Mouse (Mus musculus) bone marrow, adult 2 months (tissue): ENCODE measurements at regions not wholly inside any gene's neighbourhood (a gene's known extent, or its start where the extent isn't known, plus 50 kb on each side); places are given as distances from the start of the nearest gene placed in this dataset.

Experiments used
- H3K27ac ChIP-seq: fragments of 200-500 bp; 2 replicates; pipeline ENCODE4 v1.5.1; 2012; ENCODE audit warnings: low read depth, mild to moderate bottlenecking, control low read depth, inconsistent platforms, low read length; ENCODE audit not compliant: control insufficient read depth, poor library complexity, insufficient read depth
- H3K4me1 ChIP-seq: fragments of 200-500 bp; 2 replicates; pipeline ENCODE4 v1.6.1; 2011; ENCODE audit warnings: low read length; ENCODE audit not compliant: control insufficient read depth, insufficient read depth
- H3K4me3 ChIP-seq: fragments of 200-500 bp; replicated peaks from 2 replicates; pipeline ENCODE3; 2011; ENCODE audit warnings: mild to moderate bottlenecking, low read depth, low read length, control low read depth; ENCODE audit not compliant: control insufficient read depth
- CTCF ChIP-seq: fragments of 200-500 bp; IDR thresholded peaks from 2 replicates; pipeline ENCODE4 v1.5.1; 2011; ENCODE audit warnings: low read length, control low read depth; ENCODE audit not compliant: control insufficient read depth, insufficient read depth
- POLR2A ChIP-seq: fragments of 200-500 bp; IDR thresholded peaks from 2 replicates; pipeline ENCODE4 v1.6.1; 2011; ENCODE audit warnings: low read depth, mild to moderate bottlenecking, control low read depth, low read length, borderline replicate concordance; ENCODE audit not compliant: control insufficient read depth
- WGBS: fragments of 180-500 bp; shearing (Covaris S2); methylation state at CpG from one replicate; pipeline ENCODE4 v1.1.7; 2018; 5-methylcytosine and 5-hydroxymethylcytosine counted together

DNA sequence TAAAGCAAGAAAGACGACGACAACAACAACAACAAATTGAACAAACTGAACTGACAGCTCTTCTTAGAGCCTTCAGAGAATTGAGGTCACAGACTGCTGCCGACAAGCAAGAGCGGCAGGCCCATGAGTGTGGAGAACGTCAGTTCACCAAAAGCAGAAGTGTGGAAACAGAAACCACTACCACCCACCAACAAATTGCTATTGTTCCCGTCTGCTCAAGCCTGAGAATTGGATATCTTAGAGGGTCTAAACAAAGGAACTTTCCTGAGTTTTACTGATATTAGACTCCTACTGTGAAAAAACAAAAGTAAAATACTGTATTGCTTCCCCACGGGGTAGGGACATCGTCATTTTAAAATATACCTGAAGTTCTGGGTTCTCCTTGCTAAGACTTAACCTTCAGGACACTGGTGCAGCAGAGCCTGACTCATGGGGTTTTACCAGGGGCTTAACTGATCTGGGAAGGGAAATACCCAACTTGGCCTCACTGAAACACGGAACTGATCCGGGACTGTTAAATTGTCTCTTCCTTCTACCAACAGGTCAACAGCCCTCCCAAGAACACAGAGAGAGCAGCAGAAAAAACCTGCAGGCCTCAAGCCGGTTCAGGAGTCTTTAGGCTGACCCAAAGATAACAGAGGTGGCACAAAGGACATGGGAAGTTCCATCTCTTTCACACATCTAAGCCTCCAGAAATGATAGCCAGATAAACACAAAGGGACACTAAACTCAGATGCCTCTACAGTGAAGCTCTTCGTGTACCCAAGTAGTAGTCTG is 238.1 kb downstream of the Gm5426 start:
- Histone ChIP-seq H3K4me3 (no peak overlapping the region), H3K4me1 (peaks cover 17% of the 10 kb centered on the region), H3K27ac (peak overlapping the region; percentile 91)
- 9% methylated on average over 12 of the region's 12 CpGs for WGBS
- TF ChIP-seq CTCF (no peak), POLR2A (no peak)

DNA sequence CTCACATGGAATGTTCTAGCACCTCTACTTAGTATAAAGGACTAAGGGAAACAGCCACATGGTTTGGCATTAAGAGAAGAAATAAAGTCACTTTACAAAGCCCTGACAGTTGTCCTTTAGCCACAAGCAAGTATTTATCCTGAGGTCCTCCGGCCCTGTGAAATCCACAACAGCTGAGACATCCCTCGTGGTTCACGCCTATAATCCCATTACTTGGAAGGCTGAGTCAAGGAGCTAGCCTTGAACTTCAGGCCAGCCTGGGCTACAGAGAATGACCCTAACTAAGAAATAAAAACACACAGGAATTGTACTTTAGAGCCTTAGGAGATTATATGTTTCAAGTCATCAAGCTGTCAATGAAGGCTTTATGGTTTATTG is 238.7 kb downstream of the Gm5426 start:
- Histone ChIP-seq H3K27ac (peak overlapping the region; percentile 81), H3K4me1 (peaks cover 16% of the 10 kb centered on the region), H3K4me3 (no peak overlapping the region)
- WGBS = 88% methylated on average over 3 of the region's 3 CpGs
- TF ChIP-seq POLR2A = no peak
- TF ChIP-seq CTCF = no peak

DNA sequence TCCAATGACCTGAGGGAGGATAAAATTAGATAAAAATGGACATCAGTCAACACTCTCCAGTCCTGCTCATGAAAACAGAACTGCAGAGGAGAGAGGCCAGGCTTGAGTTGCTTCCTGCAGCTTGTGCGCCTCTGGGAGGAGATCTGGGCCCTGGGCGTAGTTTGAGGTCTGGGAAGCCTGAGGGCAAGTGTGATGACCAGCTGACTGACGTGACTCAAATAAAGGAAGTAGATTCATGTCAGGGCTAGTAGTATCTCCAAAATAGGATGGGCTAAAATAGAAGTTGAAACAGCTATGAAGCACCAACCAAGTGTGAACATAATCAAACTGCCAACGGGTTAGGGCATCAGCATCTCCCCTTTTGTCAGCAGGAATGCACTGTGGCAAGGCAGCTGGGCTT is 239.3 kb upstream of the Btg1 start:
- Histone ChIP-seq H3K27ac (peak overlapping the region; percentile 47; the same call in 1 of the 2 replicates), H3K4me1 (peaks cover 15% of the 10 kb centered on the region), H3K4me3 (no peak overlapping the region)
- 39% methylated on average over 4 of the region's 4 CpGs for WGBS
- no peak for TF ChIP-seq CTCF
- TF ChIP-seq POLR2A = no peak

DNA sequence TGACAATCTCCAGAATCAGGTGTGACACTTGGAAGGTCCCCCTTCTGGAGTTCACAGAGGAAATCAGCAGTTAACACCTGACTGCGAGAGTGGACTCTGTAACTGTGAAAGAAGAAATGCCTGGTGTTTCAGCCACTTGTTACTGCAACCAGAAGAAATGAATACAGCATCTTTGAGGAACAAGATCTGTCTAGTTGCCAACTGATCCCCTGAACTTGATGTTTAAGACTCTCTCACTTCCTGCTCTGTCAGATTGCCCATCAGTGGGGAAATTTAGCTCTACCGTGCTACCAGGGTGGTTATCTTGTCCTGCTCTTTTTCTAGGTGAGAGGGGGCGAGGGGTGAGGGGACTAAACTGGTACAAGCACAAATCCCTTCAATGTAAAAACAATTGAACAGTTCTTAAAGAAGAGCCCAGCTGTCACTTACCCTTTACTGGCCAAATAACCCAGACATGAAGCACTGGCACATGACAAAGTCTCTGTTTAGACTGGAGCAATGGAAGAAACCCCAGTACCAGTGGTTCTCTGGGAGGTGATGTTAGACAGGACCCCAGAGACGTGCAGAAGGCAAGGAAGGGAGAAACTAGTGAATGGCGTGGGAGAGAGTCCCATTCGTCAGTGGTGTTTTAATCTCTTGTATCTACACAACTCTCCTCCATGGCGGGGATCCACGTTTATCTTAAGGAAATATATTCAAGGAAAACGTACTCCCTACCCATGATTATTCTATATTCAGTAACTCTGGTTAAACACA is 237.6 kb upstream of the Btg1 start:
- WGBS = 53% methylated on average over 9 of the region's 9 CpGs
- no peak overlapping the region for H3K4me3 ChIP-seq
- no peak for TF ChIP-seq POLR2A
- no peak for TF ChIP-seq CTCF
- peaks cover 6% of the 10 kb centered on the region for H3K4me1 ChIP-seq
- no peak overlapping the region; the same call in 1 of the 2 replicates for H3K27ac ChIP-seq

- no peak for TF ChIP-seq POLR2A
- TF ChIP-seq CTCF = no peak
- H3K4me3 ChIP-seq = no peak overlapping the region
- H3K4me1 ChIP-seq = peaks cover 4% of the 10 kb centered on the region
- H3K27ac ChIP-seq = no peak overlapping the region
- 79% methylated on average over 6 of the region's 6 CpGs for WGBS
These were observed 235.1 kb upstream of the Btg1 start for GRCm38 (mm10) chr10:96381664-96382063.

GRCm38 (mm10) chr10:96391748-96392147 is 225.1 kb upstream of the Btg1 start:
- no peak for TF ChIP-seq CTCF
- no peak for TF ChIP-seq POLR2A
- Histone ChIP-seq H3K4me3 (no peak overlapping the region), H3K27ac (no peak overlapping the region), H3K4me1 (no peaks in the 10 kb centered on the region; the same call in 1 of the 2 replicates)
- WGBS = 33% methylated on average over 3 of the region's 3 CpGs

DNA sequence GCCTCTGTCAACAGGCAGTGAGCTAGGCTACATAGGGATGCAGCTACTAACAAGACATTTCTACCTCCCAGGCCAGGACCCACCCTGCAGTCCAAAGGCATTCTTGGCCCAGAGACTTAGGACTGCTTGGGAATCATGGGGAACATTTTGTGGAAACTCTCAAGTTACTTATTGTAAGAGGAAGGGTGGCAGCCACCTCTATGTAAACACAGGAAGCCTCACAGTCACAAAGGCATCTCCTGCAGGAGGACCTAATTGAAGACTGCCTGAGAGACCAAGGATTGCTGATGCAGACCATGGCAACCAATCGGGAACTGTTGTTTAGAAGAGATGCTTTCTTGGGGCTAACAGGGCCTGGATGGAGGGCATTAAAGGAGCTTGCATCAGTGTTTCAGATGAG is 224.0 kb upstream of the Btg1 start:
- TF ChIP-seq POLR2A = no peak
- no peak for TF ChIP-seq CTCF
- Histone ChIP-seq H3K4me3 (no peak overlapping the region), H3K27ac (no peak overlapping the region), H3K4me1 (no peaks in the 10 kb centered on the region; the same call in 1 of the 2 replicates)
- WGBS = 93% methylated on average over 1 of the region's 1 CpGs

- no peak for TF ChIP-seq CTCF
- no peak for TF ChIP-seq POLR2A
- 80% methylated on average over 3 of the region's 3 CpGs for WGBS
- H3K27ac ChIP-seq = no peak overlapping the region
- H3K4me3 ChIP-seq = no peak overlapping the region
- peaks cover 2% of the 10 kb centered on the region; the same call in 1 of the 2 replicates for H3K4me1 ChIP-seq
These were observed 222.6 kb upstream of the Btg1 start for GRCm38 (mm10) chr10:96394210-96394609.

- Histone ChIP-seq H3K4me1 (peaks cover 2% of the 10 kb centered on the region; the same call in 1 of the 2 replicates), H3K27ac (no peak overlapping the region), H3K4me3 (no peak overlapping the region)
- 73% methylated on average over 3 of the region's 3 CpGs for WGBS
- TF ChIP-seq POLR2A (no peak), CTCF (no peak)
These were observed 221.8 kb upstream of the Btg1 start for GRCm38 (mm10) chr10:96395017-96395416.
